Mouse (Mus musculus) spleen, adult 2 months (tissue): Measurements from ENCODE around the gene Flot2. TPM values are rescaled to one million over a fixed set of nuclear protein-coding genes. Genes with fewer than 3 reads are reported as not detected.

Experiments used
- DNase-seq, 2 experiments: peaks; one replicate each; pipeline versions ENCODE4 v3.0.0 to v3.0.0-alpha.2; 2012 to 2021; ENCODE audit warnings: low spot score in 2 of 2, low read depth in 1 of 2
- H3K27ac ChIP-seq: fragments of 200-500 bp; 2 replicates; pipeline ENCODE4 v1.5.1; 2012; ENCODE audit warnings: low read length, inconsistent platforms; ENCODE audit not compliant: insufficient read depth
- H3K27me3 ChIP-seq: fragments of 200-500 bp; 2 replicates; pipeline ENCODE4 v1.6.1; 2012; ENCODE audit warnings: mild to moderate bottlenecking, moderate library complexity, low read length, inconsistent platforms; ENCODE audit not compliant: control insufficient read depth, insufficient read depth
- H3K36me3 ChIP-seq: fragments of 200-500 bp; 2 replicates; pipeline ENCODE4 v1.6.1; 2012; ENCODE audit warnings: mild to moderate bottlenecking, low read length, inconsistent platforms; ENCODE audit not compliant: control insufficient read depth, insufficient read depth
- H3K4me1 ChIP-seq: fragments of 200-500 bp; 2 replicates; pipeline ENCODE4 v1.6.1; 2011; ENCODE audit warnings: inconsistent platforms; ENCODE audit not compliant: control insufficient read depth, insufficient read depth, insufficient read length
- H3K4me3 ChIP-seq: fragments of 200-500 bp; 2 replicates; pipeline ENCODE4 v1.5.1; 2011; ENCODE audit warnings: mild to moderate bottlenecking, inconsistent platforms; ENCODE audit not compliant: insufficient read depth, insufficient read length; ENCODE audit errors: extremely low read depth
- CTCF ChIP-seq: fragments of 200-500 bp; IDR thresholded peaks from 2 replicates; pipeline ENCODE4 v1.5.1; 2011; ENCODE audit warnings: mild to moderate bottlenecking, inconsistent platforms; ENCODE audit not compliant: insufficient read depth, insufficient read length, insufficient replicate concordance; ENCODE audit errors: extremely low read depth
- POLR2A ChIP-seq: fragments of 200-500 bp; IDR thresholded peaks from 2 replicates; pipeline ENCODE4 v1.6.1; 2011; ENCODE audit warnings: low read depth, low read length, inconsistent platforms
- WGBS: fragments of 180-500 bp; shearing (Covaris S2); methylation state at CpG from one replicate; pipeline ENCODE4 v1.1.7; 2018; 5-methylcytosine and 5-hydroxymethylcytosine counted together
- polyA plus RNA-seq: library from polyadenylated mRNA; depleted of rRNA; stranded (reverse); fragments of >200 nt; gene quantifications from 2 replicates; pipeline ENCODE4 v1.2.3, GENCODE M21; 2012

Flot2 gene
- polyA plus RNA-seq, 1 experiment, result 36.6 TPM

- Histone ChIP-seq H3K4me1 (no peaks in the 10 kb centered on the region), H3K27me3 (no peaks in the 10 kb centered on the region), H3K36me3 (peaks cover 21% of the 10 kb centered on the region), H3K4me3 (no peak overlapping the region), H3K27ac (peak overlapping the region; percentile 63; the same call in 1 of the 2 replicates)
- DNase-seq, result no peak
- WGBS, result 89% methylated on average over 5 of the region's 5 CpGs
- TF ChIP-seq CTCF, result no peak
- TF ChIP-seq POLR2A, result no peak
Measured at GRCm38 (mm10) chr11:78071938-78072337, 34.2 kb downstream of the Flot2 start.

DNA sequence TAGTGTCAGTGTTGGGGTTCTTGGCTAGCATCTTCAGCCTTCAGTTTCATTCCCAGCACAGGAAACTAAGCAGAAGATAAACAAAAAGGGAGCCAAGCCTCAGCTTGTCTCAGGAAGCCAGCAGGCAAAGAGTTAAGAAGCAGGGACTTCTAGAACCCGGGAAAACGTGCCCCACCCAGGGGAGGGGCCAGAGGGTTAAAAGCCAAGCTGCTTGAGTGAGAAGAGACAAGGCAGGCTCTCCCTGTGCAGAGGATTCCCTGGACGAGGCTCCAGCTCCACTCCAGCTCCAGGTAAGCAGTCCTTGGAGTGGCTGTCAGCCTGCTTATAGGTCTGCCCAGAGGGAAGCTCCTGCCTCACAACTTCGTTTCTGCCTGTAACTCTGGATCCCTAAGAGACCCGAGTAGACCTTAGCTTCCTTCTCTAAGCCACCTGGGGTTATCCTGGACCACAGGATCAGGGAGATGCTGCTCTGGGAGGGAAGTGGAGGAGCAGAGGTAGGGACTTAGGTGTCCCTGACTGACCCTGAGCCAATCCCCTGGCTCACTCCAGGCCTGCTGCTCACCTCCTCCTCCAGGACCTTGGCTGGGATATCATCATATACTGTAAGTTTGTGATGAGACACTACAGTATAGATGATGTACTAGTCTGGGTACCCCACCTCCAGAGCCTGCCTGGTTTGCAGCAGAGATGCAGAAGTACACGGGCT, 34.8 kb downstream of the Flot2 start:
- TF ChIP-seq CTCF, result no peak
- no peak for TF ChIP-seq POLR2A
- H3K4me3 ChIP-seq, result peak overlapping the region; percentile 35
- H3K27ac ChIP-seq, result peak overlapping the region; percentile 63
- WGBS, result 54% methylated on average over 6 of the region's 6 CpGs
- no peaks in the 10 kb centered on the region for H3K27me3 ChIP-seq
- peaks cover 21% of the 10 kb centered on the region for H3K36me3 ChIP-seq
- H3K4me1 ChIP-seq, result no peaks in the 10 kb centered on the region
- no peak for DNase-seq

DNA sequence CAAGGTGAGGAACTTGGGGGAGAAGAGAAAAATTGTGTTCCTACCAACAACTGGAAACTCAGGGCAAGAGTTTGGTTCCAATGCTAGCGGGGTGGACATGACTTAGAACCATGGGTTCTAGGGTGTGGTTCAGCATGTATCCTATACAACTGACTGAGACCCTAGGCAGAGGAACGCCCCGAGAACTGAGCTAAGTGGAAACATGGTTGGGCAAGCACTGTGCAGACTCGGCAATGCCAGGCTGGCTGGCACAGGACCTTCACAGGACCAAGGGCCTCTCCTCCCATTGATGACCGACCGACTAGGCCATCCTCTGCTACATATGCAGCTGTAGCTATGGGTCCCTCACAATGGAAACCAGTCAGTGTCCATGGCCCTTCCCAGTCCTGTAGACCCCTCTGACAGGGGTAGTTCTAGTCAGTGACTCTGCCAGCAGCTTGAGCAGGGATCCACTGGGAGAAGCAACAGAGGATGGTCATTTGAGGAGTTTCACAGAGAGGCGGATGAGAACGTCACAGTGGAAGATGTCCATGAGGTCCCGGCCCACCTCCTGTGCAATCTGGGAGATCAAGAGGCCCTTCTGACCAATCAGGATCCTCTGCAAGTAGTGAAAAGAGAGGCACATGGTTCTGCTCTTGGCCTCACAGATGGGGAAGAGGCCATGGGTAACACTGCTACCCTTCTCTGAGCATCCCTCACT, 36.0 kb downstream of the Flot2 start:
- WGBS, result 92% methylated on average over 9 of the region's 9 CpGs
- TF ChIP-seq CTCF (no peak), POLR2A (no peak)
- DNase-seq, result no peak
- H3K27ac ChIP-seq, result peak overlapping the region; percentile 33; the same call in 1 of the 2 replicates
- no peaks in the 10 kb centered on the region for H3K4me1 ChIP-seq
- no peaks in the 10 kb centered on the region for H3K27me3 ChIP-seq
- H3K4me3 ChIP-seq, result no peak overlapping the region
- peaks cover 23% of the 10 kb centered on the region for H3K36me3 ChIP-seq

DNA sequence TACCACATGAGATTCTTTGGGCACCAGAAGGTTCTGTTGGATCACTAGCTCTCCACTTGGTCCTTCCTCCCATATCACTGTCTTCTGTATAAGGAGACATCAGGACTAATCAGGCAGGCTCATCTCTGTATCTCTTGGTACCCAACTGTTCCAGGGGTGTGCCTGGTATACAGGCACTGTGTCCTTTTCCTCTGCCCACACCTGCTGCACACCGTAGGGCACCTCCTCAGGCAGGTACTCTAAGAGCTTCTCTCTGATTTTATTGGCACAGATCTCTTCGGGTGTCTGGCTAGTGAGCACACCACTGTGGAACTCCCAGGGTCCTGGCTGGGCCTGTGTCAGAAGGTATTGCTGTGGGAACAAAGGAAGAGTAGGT, 36.5 kb downstream of the Flot2 start:
- Histone ChIP-seq H3K4me3 (no peak overlapping the region), H3K4me1 (no peaks in the 10 kb centered on the region), H3K27me3 (no peaks in the 10 kb centered on the region), H3K36me3 (peaks cover 23% of the 10 kb centered on the region), H3K27ac (0 out of 2 replicates have a peak overlapping the region, but pooled peaks have one; percentile 33)
- DNase-seq, result no peak
- 85% methylated on average over 2 of the region's 2 CpGs for WGBS
- TF ChIP-seq POLR2A, result no peak
- TF ChIP-seq CTCF, result no peak

DNA sequence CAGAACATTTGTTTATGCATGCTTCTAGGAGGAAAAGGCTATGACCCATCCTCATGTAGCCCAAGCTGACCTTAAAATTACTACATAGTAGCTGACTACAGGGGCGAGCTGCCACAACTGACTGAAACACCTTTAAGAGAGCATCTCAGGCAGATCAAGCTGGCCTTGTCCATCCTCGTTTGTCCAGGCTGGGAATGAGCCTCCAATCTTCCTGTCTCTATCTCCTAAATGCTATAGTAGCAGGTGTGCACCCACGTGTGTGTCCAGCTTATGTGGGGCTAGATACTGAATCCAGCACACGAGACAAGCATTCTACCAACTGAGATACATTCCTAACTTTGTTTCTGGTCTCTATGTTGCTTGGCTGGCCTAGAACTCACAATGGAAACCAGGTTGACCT, 36.9 kb downstream of the Flot2 start:
- peaks cover 23% of the 10 kb centered on the region for H3K36me3 ChIP-seq
- 89% methylated on average over 4 of the region's 4 CpGs for WGBS
- no peaks in the 10 kb centered on the region for H3K27me3 ChIP-seq
- no peak overlapping the region; the same call in 1 of the 2 replicates for H3K27ac ChIP-seq
- no peaks in the 10 kb centered on the region for H3K4me1 ChIP-seq
- TF ChIP-seq POLR2A (no peak), CTCF (no peak)
- H3K4me3 ChIP-seq, result no peak overlapping the region; the same call in 1 of the 2 replicates
- no peak for DNase-seq

- TF ChIP-seq POLR2A (peak; percentile 66), CTCF (no peak)
- peak; percentile 51 to 71 for DNase-seq
- Histone ChIP-seq H3K27ac (peak within 1 kb of the TSS; percentile 23), H3K4me3 (peak within 1 kb of the TSS; percentile 89), H3K27me3 (no peaks in the 10 kb centered on the region), H3K36me3 (peaks cover 4% of the 10 kb centered on the region), H3K4me1 (peaks cover 3% of the 10 kb centered on the region; the same call in 1 of the 2 replicates)
- 1% methylated on average over 42 of the region's 42 CpGs for WGBS
Measured at GRCm38 (mm10) chr11:78079961-78080921, 42.5 kb downstream of the Flot2 start, which contains the start of gene Eral1. TSS of gene Eral1 (minus strand) at chr11:78080383.
